Mouse (Mus musculus): ENCODE results near the gene Celf3.

GRCm38 (mm10) chr3:94481429-94481828 lies 3.3 kb downstream of the Celf3 start:
- no peak for TF ChIP-seq USF1 (IDR thresholded peaks at IDR 0.05; ENCODE audit: low read depth)
- TF ChIP-seq CTCF (IDR thresholded peaks at IDR 0.05; ENCODE audit: control insufficient read depth, insufficient read depth, insufficient read length) = no peak
- TF ChIP-seq CEBPB (IDR thresholded peaks at IDR 0.05; ENCODE audit: low read depth) = no peak
- TF ChIP-seq MAX (IDR thresholded peaks at IDR 0.05) = no peak
- TF ChIP-seq FOSL1 (IDR thresholded peaks at IDR 0.05; ENCODE audit: insufficient read depth, low read length, poor library complexity, severe bottlenecking) = no peak
- no peak for TF ChIP-seq MYOD1 (IDR thresholded peaks at IDR 0.05; ENCODE audit: control insufficient read depth, insufficient read length, low read depth)

All from C2C12 (cell line).